Mouse (Mus musculus) embryonic fibroblast, embryonic 13.5 days (primary cell): ENCODE results near the gene Kcnj12.

ENCODE experiments used
- CTCF ChIP-seq: IDR thresholded peaks from 2 replicates; pipeline ENCODE4 v1.5.1; 2011; ENCODE audit warnings: mild to moderate bottlenecking, control low read depth, low read length, moderate library complexity, borderline replicate concordance; ENCODE audit not compliant: insufficient read depth
- POLR2A ChIP-seq: IDR thresholded peaks from 2 replicates; pipeline ENCODE4 v1.6.1; 2011; ENCODE audit warnings: low read depth, mild to moderate bottlenecking, control low read depth, low read length, moderate library complexity

DNA sequence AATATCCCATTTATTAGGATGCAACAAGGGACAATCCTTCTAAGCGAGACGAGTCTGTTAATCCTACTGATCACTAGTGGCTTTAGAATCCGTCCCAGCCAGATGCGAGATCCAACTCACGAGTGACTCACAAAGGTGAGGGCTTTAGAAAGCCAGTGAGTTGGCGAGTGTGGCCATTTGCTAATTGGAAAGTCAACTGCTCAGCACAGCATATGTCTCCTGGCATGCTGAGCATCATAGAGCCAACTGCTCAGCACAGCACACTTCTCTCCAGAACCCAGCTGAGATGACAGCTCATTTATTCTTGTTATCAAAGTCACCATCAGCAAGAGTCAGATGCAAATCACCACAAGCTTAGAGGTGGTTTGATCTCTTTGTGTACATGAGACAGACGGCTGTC, 67.8 kb downstream of the Kcnj12 start:
- TF ChIP-seq CTCF: no peak
- no peak for TF ChIP-seq POLR2A
